Mouse (Mus musculus) spleen, adult 2 months (tissue): ENCODE results near the gene Kifap3. TPM values are rescaled to one million over a fixed set of nuclear protein-coding genes. Genes with fewer than 3 reads are reported as not detected.

Experiments used
- DNase-seq, 2 experiments: peaks; one replicate each; pipeline versions ENCODE4 v3.0.0 to v3.0.0-alpha.2; 2012 to 2021; ENCODE audit warnings: low spot score in 2 of 2, low read depth in 1 of 2
- H3K27ac ChIP-seq: fragments of 200-500 bp; 2 replicates; pipeline ENCODE4 v1.5.1; 2012; ENCODE audit warnings: low read length, inconsistent platforms; ENCODE audit not compliant: insufficient read depth
- H3K27me3 ChIP-seq: fragments of 200-500 bp; 2 replicates; pipeline ENCODE4 v1.6.1; 2012; ENCODE audit warnings: mild to moderate bottlenecking, moderate library complexity, low read length, inconsistent platforms; ENCODE audit not compliant: control insufficient read depth, insufficient read depth
- H3K36me3 ChIP-seq: fragments of 200-500 bp; 2 replicates; pipeline ENCODE4 v1.6.1; 2012; ENCODE audit warnings: mild to moderate bottlenecking, low read length, inconsistent platforms; ENCODE audit not compliant: control insufficient read depth, insufficient read depth
- H3K4me1 ChIP-seq: fragments of 200-500 bp; 2 replicates; pipeline ENCODE4 v1.6.1; 2011; ENCODE audit warnings: inconsistent platforms; ENCODE audit not compliant: control insufficient read depth, insufficient read depth, insufficient read length
- H3K4me3 ChIP-seq: fragments of 200-500 bp; 2 replicates; pipeline ENCODE4 v1.5.1; 2011; ENCODE audit warnings: mild to moderate bottlenecking, inconsistent platforms; ENCODE audit not compliant: insufficient read depth, insufficient read length; ENCODE audit errors: extremely low read depth
- CTCF ChIP-seq: fragments of 200-500 bp; IDR thresholded peaks from 2 replicates; pipeline ENCODE4 v1.5.1; 2011; ENCODE audit warnings: mild to moderate bottlenecking, inconsistent platforms; ENCODE audit not compliant: insufficient read depth, insufficient read length, insufficient replicate concordance; ENCODE audit errors: extremely low read depth
- POLR2A ChIP-seq: fragments of 200-500 bp; IDR thresholded peaks from 2 replicates; pipeline ENCODE4 v1.6.1; 2011; ENCODE audit warnings: low read depth, low read length, inconsistent platforms
- WGBS: fragments of 180-500 bp; shearing (Covaris S2); methylation state at CpG from one replicate; pipeline ENCODE4 v1.1.7; 2018; 5-methylcytosine and 5-hydroxymethylcytosine counted together
- polyA plus RNA-seq: library from polyadenylated mRNA; depleted of rRNA; stranded (reverse); fragments of >200 nt; gene quantifications from 2 replicates; pipeline ENCODE4 v1.2.3, GENCODE M21; 2012; rRNA removed

The Kifap3 gene
- polyA plus RNA-seq, 1 experiment, result 0.85 TPM

DNA sequence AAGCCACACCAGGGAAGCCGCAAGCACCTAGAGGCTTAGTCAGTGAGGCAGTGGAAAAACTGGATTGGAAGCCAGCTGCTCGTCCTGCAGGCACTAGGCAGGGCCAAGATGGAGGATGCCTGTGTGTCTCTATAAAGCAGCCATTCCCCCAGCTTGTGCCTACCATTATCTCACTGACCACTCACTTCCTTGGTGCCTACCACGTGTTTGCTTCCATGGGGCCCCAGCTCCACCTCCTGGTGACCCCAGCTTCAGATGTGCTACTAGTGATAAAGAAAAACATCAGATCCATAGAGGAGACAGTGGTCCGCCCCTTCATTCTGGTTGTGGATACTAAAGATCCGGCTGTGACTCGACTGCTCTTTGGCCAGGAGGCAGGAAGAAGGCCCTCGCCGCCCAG is 152.4 kb downstream of the Kifap3 start:
- peaks cover 2% of the 10 kb centered on the region; the same call in 1 of the 2 replicates for H3K4me1 ChIP-seq
- peaks cover 20% of the 10 kb centered on the region for H3K36me3 ChIP-seq
- no peak overlapping the region for H3K27ac ChIP-seq
- H3K4me3 ChIP-seq, result no peak overlapping the region
- WGBS, result 85% methylated on average over 8 of the region's 8 CpGs
- no peaks in the 10 kb centered on the region for H3K27me3 ChIP-seq
- TF ChIP-seq POLR2A, result no peak
- no peak for TF ChIP-seq CTCF
- no peak for DNase-seq

DNA sequence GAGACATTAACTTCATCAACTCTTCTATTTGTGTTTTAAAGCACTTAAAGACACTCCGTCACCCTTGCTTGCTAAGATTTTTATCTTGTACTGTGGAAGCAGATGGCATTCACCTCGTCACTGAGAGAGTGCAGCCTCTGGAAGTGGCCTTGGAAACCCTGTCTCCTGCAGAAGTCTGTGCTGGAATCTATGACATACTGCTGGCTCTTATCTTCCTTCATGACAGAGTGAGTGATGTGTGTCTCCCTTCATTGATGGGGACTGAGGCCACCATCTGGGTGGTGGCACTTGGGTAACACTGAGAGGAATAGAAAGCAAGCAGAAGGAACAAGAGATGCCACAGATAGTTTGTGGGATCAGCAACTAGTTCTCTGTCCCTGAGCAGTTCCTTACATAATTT is 155.2 kb downstream of the Kifap3 start:
- no peak for DNase-seq
- no peak for TF ChIP-seq POLR2A
- no peak for TF ChIP-seq CTCF
- peaks cover 2% of the 10 kb centered on the region; the same call in 1 of the 2 replicates for H3K4me1 ChIP-seq
- 97% methylated on average over 2 of the region's 2 CpGs for WGBS
- H3K27ac ChIP-seq, result no peak overlapping the region
- no peak overlapping the region for H3K4me3 ChIP-seq
- peaks cover 37% of the 10 kb centered on the region for H3K36me3 ChIP-seq
- no peaks in the 10 kb centered on the region for H3K27me3 ChIP-seq

DNA sequence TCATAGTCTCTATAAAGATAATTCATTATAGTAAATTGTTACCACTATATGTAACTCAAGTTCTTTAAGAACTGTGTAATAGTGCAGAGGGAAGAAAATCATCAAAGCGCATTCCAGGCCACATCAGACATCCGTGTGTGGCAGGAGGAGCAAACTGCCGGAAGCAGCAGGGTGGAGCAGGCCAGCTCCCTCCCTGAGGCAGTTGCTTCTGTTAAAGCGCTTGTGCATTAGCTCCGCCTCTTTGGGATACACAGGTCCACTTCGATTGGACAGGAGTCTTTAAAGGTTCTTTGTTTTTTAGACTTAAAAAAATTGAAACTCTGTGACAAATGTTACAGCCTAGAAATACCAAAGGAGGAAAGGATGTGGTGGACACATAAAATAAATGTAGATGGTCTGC is 162.7 kb downstream of the Kifap3 start:
- Histone ChIP-seq H3K27ac (no peak overlapping the region), H3K4me1 (no peaks in the 10 kb centered on the region), H3K4me3 (no peak overlapping the region), H3K36me3 (peaks cover 58% of the 10 kb centered on the region), H3K27me3 (no peaks in the 10 kb centered on the region)
- DNase-seq, result no peak
- TF ChIP-seq POLR2A (no peak), CTCF (no peak)
- WGBS, result 86% methylated on average over 6 of the region's 6 CpGs

DNA sequence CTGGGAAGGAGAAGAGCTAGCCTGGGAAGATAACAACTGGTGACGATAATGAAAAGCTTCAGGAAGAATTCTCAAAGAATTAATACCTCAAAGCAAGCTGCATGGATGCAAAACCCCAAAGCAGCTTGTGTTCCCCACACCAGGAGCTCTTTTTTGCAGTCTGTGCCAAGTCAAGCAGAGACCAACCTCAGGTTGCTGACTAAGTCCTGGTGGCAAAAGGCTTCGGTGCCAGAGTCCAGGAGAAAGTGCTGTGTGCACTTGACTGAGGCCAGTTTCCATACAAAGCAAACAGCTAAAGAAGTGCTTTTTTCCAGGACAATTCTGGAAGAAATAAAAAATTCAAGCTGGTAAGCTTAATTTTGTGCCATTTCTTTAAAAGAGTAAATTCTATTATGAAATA is 174.0 kb downstream of the Kifap3 start:
- no peaks in the 10 kb centered on the region for H3K4me1 ChIP-seq
- H3K36me3 ChIP-seq, result peaks cover 41% of the 10 kb centered on the region
- DNase-seq, result no peak
- H3K27me3 ChIP-seq, result no peaks in the 10 kb centered on the region
- no peak for TF ChIP-seq CTCF
- no peak for TF ChIP-seq POLR2A
- 92% methylated on average over 2 of the region's 2 CpGs for WGBS
- no peak overlapping the region for H3K4me3 ChIP-seq
- H3K27ac ChIP-seq, result no peak overlapping the region; the same call in 1 of the 2 replicates

DNA sequence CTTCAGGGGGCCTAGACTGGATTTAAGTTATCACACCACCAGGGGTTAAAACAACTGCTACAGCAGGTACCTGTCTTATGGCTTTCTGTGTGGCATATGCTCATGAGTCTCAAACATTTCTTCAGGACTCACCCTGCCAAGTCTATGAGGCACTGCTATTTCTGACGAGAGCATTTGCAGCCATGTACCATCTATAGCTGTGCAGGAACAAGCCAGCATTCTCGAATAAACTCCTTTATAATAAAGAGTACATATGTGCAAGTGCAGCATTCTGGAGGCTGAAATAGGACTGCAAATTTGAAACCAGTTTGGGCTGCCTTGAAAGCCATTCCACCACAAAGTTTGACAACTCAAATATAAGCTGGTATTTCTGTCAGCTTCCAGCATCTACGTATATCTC is 178.7 kb downstream of the Kifap3 start:
- no peak for TF ChIP-seq CTCF
- TF ChIP-seq POLR2A, result no peak
- 93% methylated on average over 3 of the region's 3 CpGs for WGBS
- H3K36me3 ChIP-seq, result peaks cover 18% of the 10 kb centered on the region
- no peaks in the 10 kb centered on the region for H3K4me1 ChIP-seq
- no peaks in the 10 kb centered on the region for H3K27me3 ChIP-seq
- no peak overlapping the region for H3K4me3 ChIP-seq
- no peak overlapping the region for H3K27ac ChIP-seq
- no peak for DNase-seq

DNA sequence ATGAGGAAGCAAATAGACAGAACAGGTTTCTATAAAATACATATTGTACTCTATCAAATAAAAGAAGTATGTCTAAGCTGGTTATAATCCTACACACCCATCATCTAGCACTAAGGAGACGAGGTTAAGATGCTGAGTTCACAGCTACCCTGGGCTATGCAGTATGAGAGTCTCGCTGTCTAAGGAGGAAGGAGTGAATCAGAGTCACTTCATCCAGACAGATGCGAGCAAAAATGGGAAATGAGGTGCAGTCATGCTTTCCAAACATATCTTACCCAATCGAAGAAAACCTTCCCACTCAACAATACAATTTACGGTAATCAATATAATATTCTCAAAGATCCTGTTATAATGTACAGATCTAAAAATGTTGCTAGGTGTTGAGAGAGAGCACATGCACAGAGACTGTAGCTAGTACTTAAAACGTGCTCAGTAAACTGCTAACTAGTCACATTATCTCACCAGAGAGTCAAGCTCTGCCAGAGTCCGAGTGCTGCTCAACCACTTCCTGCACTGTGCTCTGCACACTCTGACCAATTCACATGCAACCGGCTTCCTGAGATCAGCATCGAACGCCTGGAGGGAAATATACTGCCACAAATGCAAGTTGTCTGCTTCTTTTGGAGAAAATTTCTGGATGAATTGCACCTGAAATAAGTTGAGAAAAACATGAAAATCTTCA is 184.8 kb downstream of the Kifap3 start:
- Histone ChIP-seq H3K4me1 (no peaks in the 10 kb centered on the region), H3K36me3 (peaks cover 8% of the 10 kb centered on the region), H3K27ac (no peak overlapping the region), H3K27me3 (no peaks in the 10 kb centered on the region), H3K4me3 (no peak overlapping the region)
- 49% methylated on average over 10 of the region's 10 CpGs for WGBS
- DNase-seq, result no peak
- TF ChIP-seq POLR2A (no peak), CTCF (no peak)

Other genes with a start within 250 kb of the Kifap3 start
- not detected in 2 replicates for gene Mettl11b, start 54.4 kb upstream of the Kifap3 start, polyA plus RNA-seq
- 8.5 TPM in 2 replicates for gene Scyl3, start 149.5 kb downstream of the Kifap3 start, polyA plus RNA-seq
- gene BC055324, start 215.2 kb downstream of the Kifap3 start, polyA plus RNA-seq, result 1.2 and 1.5 TPM in 2 replicates
- gene Mettl18, start 215.3 kb downstream of the Kifap3 start, polyA plus RNA-seq, result 0.52 and 0.74 TPM in 2 replicates